Mouse (Mus musculus): Measurements from ENCODE around the gene Prrx2. TPM values are rescaled to one million over a fixed set of nuclear protein-coding genes. Genes with fewer than 3 reads are reported as not detected.
A peak's percentile ranks its signal among the peaks of the same experiment; 100 is the strongest.

The Prrx2 gene
- polyA plus RNA-seq, 1 experiment from 2014 or later, result 6.9 TPM

GRCm38 (mm10) chr2:30805983-30806382, 28.8 kb upstream of the Prrx2 start:
- no peak overlapping the region for H3K4me3 ChIP-seq (replicated peaks; ENCODE audit: low read depth, low read length)
- no peak for DNase-seq (ENCODE audit: low spot score)

GRCm38 (mm10) chr2:30807147-30807647, 27.6 kb upstream of the Prrx2 start:
- H3K4me3 ChIP-seq (replicated peaks; ENCODE audit: low read depth, low read length), result peak overlapping the region; percentile 66

More at GRCm38 (mm10) chr2:30805983-30806382, 28.8 kb upstream of the Prrx2 start:
- H3K4me1 ChIP-seq (replicated peaks; ENCODE audit: insufficient read depth, low read length), result peaks cover 22% of the 10 kb centered on the region; the same call in 1 of the 2 replicates
- H3K36me3 ChIP-seq (ENCODE audit: insufficient read depth, low read length), result no peaks in the 10 kb centered on the region
- 95% methylated on average over 2 of the region's 2 CpGs for WGBS
- H3K9ac ChIP-seq (ENCODE audit: low read depth, low read length), result no peak overlapping the region
- no peaks in the 10 kb centered on the region for H3K9me3 ChIP-seq (replicated peaks; ENCODE audit: low read length)
- no peak for ATAC-seq (replicated peaks; ENCODE audit: low FRiP score, low read depth)
- no peak overlapping the region for H3K27ac ChIP-seq
- H3K27me3 ChIP-seq (ENCODE audit: insufficient read depth, low read length), result no peaks in the 10 kb centered on the region
- H3K4me2 ChIP-seq (ENCODE audit: low read length), result no peak overlapping the region
- no peak for TF ChIP-seq CTCF (IDR thresholded peaks at IDR 0.05; ENCODE audit: low read depth)

GRCm38 (mm10) chr2:30807648-30808295, 27.0 kb upstream of the Prrx2 start, which contains the start of gene Ntmt1:
Gene Ntmt1, plus strand, starts transcription at chr2:30807826.
- H3K27ac ChIP-seq, result peak within 1 kb of the TSS; percentile 83
- H3K27me3 ChIP-seq (ENCODE audit: insufficient read depth, low read length), result no peaks in the 10 kb centered on the region
- H3K4me1 ChIP-seq (replicated peaks; ENCODE audit: insufficient read depth, low read length), result 0 out of 2 replicates have a peak, but pooled peaks cover 15% of the 10 kb centered on the region
- peak; percentile 100 for DNase-seq (ENCODE audit: low spot score)
- under 1% methylated on average over 41 of the region's 44 CpGs for WGBS
- no peaks in the 10 kb centered on the region for H3K36me3 ChIP-seq (ENCODE audit: insufficient read depth, low read length)
- peak within 1 kb of the TSS; percentile 66 for H3K4me3 ChIP-seq (replicated peaks; ENCODE audit: low read depth, low read length)
- H3K9ac ChIP-seq (ENCODE audit: low read depth, low read length), result peak within 1 kb of the TSS; percentile 84
- ATAC-seq (replicated peaks; ENCODE audit: low FRiP score, low read depth), result peak; percentile 98
- peak within 1 kb of the TSS; percentile 84 for H3K4me2 ChIP-seq (ENCODE audit: low read length)
- TF ChIP-seq CTCF (IDR thresholded peaks at IDR 0.05; ENCODE audit: low read depth), result no peak; the same call in 1 of the 2 replicates
- H3K9me3 ChIP-seq (replicated peaks; ENCODE audit: low read length), result no peaks in the 10 kb centered on the region

More at GRCm38 (mm10) chr2:30807147-30807647, 27.6 kb upstream of the Prrx2 start:
- 9% methylated on average over 28 of the region's 28 CpGs for WGBS
- peak overlapping the region; percentile 84 for H3K4me2 ChIP-seq (ENCODE audit: low read length)
- peak overlapping the region; percentile 64 for H3K27ac ChIP-seq
- TF ChIP-seq CTCF (IDR thresholded peaks at IDR 0.05; ENCODE audit: low read depth), result no peak
- no peaks in the 10 kb centered on the region for H3K9me3 ChIP-seq (replicated peaks; ENCODE audit: low read length)
- peak overlapping the region; percentile 59 for H3K9ac ChIP-seq (ENCODE audit: low read depth, low read length)
- ATAC-seq (replicated peaks; ENCODE audit: low FRiP score, low read depth), result no peak; the same call in 1 of the 2 replicates
- no peak for DNase-seq (ENCODE audit: low spot score)
- 0 out of 2 replicates have a peak, but pooled peaks cover 15% of the 10 kb centered on the region for H3K4me1 ChIP-seq (replicated peaks; ENCODE audit: insufficient read depth, low read length)
- no peaks in the 10 kb centered on the region for H3K36me3 ChIP-seq (ENCODE audit: insufficient read depth, low read length)
- no peaks in the 10 kb centered on the region for H3K27me3 ChIP-seq (ENCODE audit: insufficient read depth, low read length)

- H3K4me2 ChIP-seq (ENCODE audit: low read length), result peak overlapping the region; percentile 84
- peak overlapping the region; percentile 84 for H3K9ac ChIP-seq (ENCODE audit: low read depth, low read length)
- H3K9me3 ChIP-seq (replicated peaks; ENCODE audit: low read length), result no peaks in the 10 kb centered on the region
- H3K36me3 ChIP-seq (ENCODE audit: insufficient read depth, low read length), result no peaks in the 10 kb centered on the region; the same call in 1 of the 2 replicates
- WGBS, result 3% methylated on average over 10 of the region's 10 CpGs
- H3K4me3 ChIP-seq (replicated peaks; ENCODE audit: low read depth, low read length), result peak overlapping the region; percentile 66
- no peak for ATAC-seq (replicated peaks; ENCODE audit: low FRiP score, low read depth)
- no peak for DNase-seq (ENCODE audit: low spot score)
- H3K27ac ChIP-seq, result peak overlapping the region; percentile 83
- H3K4me1 ChIP-seq (replicated peaks; ENCODE audit: insufficient read depth, low read length), result 0 out of 2 replicates have a peak, but pooled peaks cover 15% of the 10 kb centered on the region
- TF ChIP-seq CTCF (IDR thresholded peaks at IDR 0.05; ENCODE audit: low read depth), result no peak
- no peaks in the 10 kb centered on the region for H3K27me3 ChIP-seq (ENCODE audit: insufficient read depth, low read length)
Measured at GRCm38 (mm10) chr2:30808296-30808655, 26.5 kb upstream of the Prrx2 start.

- peak overlapping the region; percentile 7; the same call in 1 of the 2 replicates for H3K4me3 ChIP-seq (replicated peaks; ENCODE audit: low read depth, low read length)
- 45% methylated on average over 5 of the region's 5 CpGs for WGBS
- no peak overlapping the region for H3K27ac ChIP-seq
Measured at GRCm38 (mm10) chr2:30809503-30809902, 25.3 kb upstream of the Prrx2 start.

GRCm38 (mm10) chr2:30810573-30810972, 24.2 kb upstream of the Prrx2 start:
- Histone ChIP-seq H3K4me3 (replicated peaks; ENCODE audit: low read depth, low read length) (no peak overlapping the region), H3K36me3 (ENCODE audit: insufficient read depth, low read length) (peaks cover 5% of the 10 kb centered on the region), H3K9ac (ENCODE audit: low read depth, low read length) (no peak overlapping the region), H3K27me3 (ENCODE audit: insufficient read depth, low read length) (no peaks in the 10 kb centered on the region), H3K4me1 (replicated peaks; ENCODE audit: insufficient read depth, low read length) (0 out of 2 replicates have a peak, but pooled peaks cover 15% of the 10 kb centered on the region), H3K4me2 (ENCODE audit: low read length) (no peak overlapping the region), H3K9me3 (replicated peaks; ENCODE audit: low read length) (no peaks in the 10 kb centered on the region), H3K27ac (no peak overlapping the region)
- no peak for TF ChIP-seq CTCF (IDR thresholded peaks at IDR 0.05; ENCODE audit: low read depth)
- WGBS, result 65% methylated on average over 7 of the region's 7 CpGs
- no peak for ATAC-seq (replicated peaks; ENCODE audit: low FRiP score, low read depth)
- DNase-seq (ENCODE audit: low spot score), result peak; percentile 72

More at GRCm38 (mm10) chr2:30809503-30809902, 25.3 kb upstream of the Prrx2 start:
- ATAC-seq (replicated peaks; ENCODE audit: low FRiP score, low read depth), result no peak
- Histone ChIP-seq H3K36me3 (ENCODE audit: insufficient read depth, low read length) (peaks cover under 1% of the 10 kb centered on the region; the same call in 1 of the 2 replicates), H3K4me1 (replicated peaks; ENCODE audit: insufficient read depth, low read length) (0 out of 2 replicates have a peak, but pooled peaks cover 15% of the 10 kb centered on the region), H3K9ac (ENCODE audit: low read depth, low read length) (no peak overlapping the region), H3K27me3 (ENCODE audit: insufficient read depth, low read length) (no peaks in the 10 kb centered on the region), H3K9me3 (replicated peaks; ENCODE audit: low read length) (no peaks in the 10 kb centered on the region), H3K4me2 (ENCODE audit: low read length) (peak overlapping the region; percentile 19)
- no peak for DNase-seq (ENCODE audit: low spot score)
- TF ChIP-seq CTCF (IDR thresholded peaks at IDR 0.05; ENCODE audit: low read depth), result no peak

Data from kidney, postnatal 0 days (tissue).